Mouse (Mus musculus): Measurements from ENCODE around the gene Fam118a.
"Not testable (repeated sequence)": the region's sequence is repeated elsewhere in the genome, so short reads cannot be mapped to it uniquely, and the experiment has no call there.

The Fam118a gene

GRCm38 (mm10) chr15:85012662-85013054 lies 16.1 kb upstream of the Fam118a start:
- no peak for DNase-seq (ENCODE audit: low read depth, low spot score)

GRCm38 (mm10) chr15:85015771-85016170 lies 13.0 kb upstream of the Fam118a start:
- DNase-seq (ENCODE audit: low read depth, low spot score): no peak

GRCm38 (mm10) chr15:85016951-85017664 lies 11.6 kb upstream of the Fam118a start, which contains the start of gene Upk3a:
Upk3a (plus strand) TSS chr15:85017141.
- peak; percentile 61 for DNase-seq (ENCODE audit: low read depth, low spot score)

- no peak for DNase-seq (ENCODE audit: low read depth, low spot score)
Observed at GRCm38 (mm10) chr15:85022211-85022610, 6.5 kb upstream of the Fam118a start.

- no peak for DNase-seq (ENCODE audit: low read depth, low spot score)
Observed at GRCm38 (mm10) chr15:85026197-85026596, 2.6 kb upstream of the Fam118a start.

GRCm38 (mm10) chr15:85027740-85028139 lies 1.0 kb upstream of the Fam118a start:
- peak; percentile 52 for DNase-seq (ENCODE audit: low read depth, low spot score)

- not testable (repeated sequence) for DNase-seq (ENCODE audit: low read depth, low spot score)
Observed at GRCm38 (mm10) chr15:85030643-85031042, 1.9 kb downstream of the Fam118a start.

- DNase-seq (ENCODE audit: low read depth, low spot score): no peak
Observed at GRCm38 (mm10) chr15:85031866-85032265, 3.1 kb downstream of the Fam118a start.

GRCm38 (mm10) chr15:85033916-85034315 lies 5.2 kb downstream of the Fam118a start:
- DNase-seq (ENCODE audit: low read depth, low spot score): peak; percentile 64

- peak; percentile 94 for DNase-seq (ENCODE audit: low read depth, low spot score)
Observed at GRCm38 (mm10) chr15:85036566-85037342, 8.0 kb downstream of the Fam118a start.

GRCm38 (mm10) chr15:85037343-85037690 lies 8.6 kb downstream of the Fam118a start:
- DNase-seq (ENCODE audit: low read depth, low spot score): no peak

- no peak for DNase-seq (ENCODE audit: low read depth, low spot score)
Observed at GRCm38 (mm10) chr15:85041546-85042225, 12.9 kb downstream of the Fam118a start.

- DNase-seq (ENCODE audit: low read depth, low spot score): peak; percentile 90
Observed at GRCm38 (mm10) chr15:85042361-85042954, 13.7 kb downstream of the Fam118a start.

GRCm38 (mm10) chr15:85043116-85043515 lies 14.4 kb downstream of the Fam118a start:
- DNase-seq (ENCODE audit: low read depth, low spot score): no peak

- DNase-seq (ENCODE audit: low read depth, low spot score): no peak
Observed at GRCm38 (mm10) chr15:85043761-85044160, 15.0 kb downstream of the Fam118a start.

- no peak for DNase-seq (ENCODE audit: low read depth, low spot score)
Observed at GRCm38 (mm10) chr15:85046230-85046950, 17.6 kb downstream of the Fam118a start.

- no peak for DNase-seq (ENCODE audit: low read depth, low spot score)
Observed at GRCm38 (mm10) chr15:85047865-85048264, 19.1 kb downstream of the Fam118a start.

- DNase-seq (ENCODE audit: low read depth, low spot score): no peak
Observed at GRCm38 (mm10) chr15:85049758-85050157, 21.0 kb downstream of the Fam118a start.

GRCm38 (mm10) chr15:85054098-85054497 lies 25.4 kb downstream of the Fam118a start:
- DNase-seq (ENCODE audit: low read depth, low spot score): no peak

GRCm38 (mm10) chr15:85055186-85055585 lies 26.4 kb downstream of the Fam118a start:
- no peak for DNase-seq (ENCODE audit: low read depth, low spot score)

- DNase-seq (ENCODE audit: low read depth, low spot score): no peak
Observed at GRCm38 (mm10) chr15:85063421-85063820, 34.7 kb downstream of the Fam118a start.

Data from ES-CJ7 (cell line).